In genomic region chr2:19685489-19686147, GRCm38 (mm10) we compare ENCODE assay signal across 19 mouse cellular contexts. TPM values are rescaled to one million over a fixed set of nuclear protein-coding genes. Genes with fewer than 3 reads are reported as not detected.
A peak's percentile ranks its signal among the peaks of the same experiment; 100 is the strongest.
DNase-seq lines count a peak whose midpoint lies in the region; ATAC-seq lines count a peak whose summit lies in the region.
"Had no signal": no experiment of that assay in that cellular context is flagged by ENCODE, and none has a peak within 500 bp of the region (broad histone marks: within the 10 kb centered on the region; RNA-seq: fewer than 3 reads in every experiment).

No protein-coding gene starts in this region.

- WGBS in embryonic facial prominence, embryonic 11.5 days = 58% methylated on average over 14 of the region's 14 CpGs
- 63% methylated on average over 14 of the region's 14 CpGs for WGBS in embryonic facial prominence, embryonic 10.5 days
- 61% methylated on average over 14 of the region's 14 CpGs for WGBS in hindbrain, embryonic 12.5 days
- 70% methylated on average over 14 of the region's 14 CpGs for WGBS in hindbrain, embryonic 10.5 days

- DNase-seq in embryonic facial prominence, embryonic 11.5 days (ENCODE audit: low spot score) = peak; percentile 6
- DNase-seq in embryonic facial prominence, embryonic 10.5 days (ENCODE audit: low spot score) = no peak
- DNase-seq in urinary bladder, postnatal 14 days (ENCODE audit: low spot score) = peak; percentile 20
- no peak for DNase-seq in urinary bladder, postnatal 36 days (ENCODE audit: low spot score in 2 of 2)
- peak; percentile 17 for DNase-seq in gastrocnemius, postnatal 14 days
- DNase-seq in urinary bladder, postnatal 25 days (ENCODE audit: low spot score) = no peak
- no peak for DNase-seq in hindbrain, embryonic 10.5 days (ENCODE audit: low spot score)
- DNase-seq: adrenal gland, postnatal 14 days; cerebellum, adult 8-10 months; heart, postnatal 14 days; kidney, adult 9 months; lung, embryonic 14.5 days; right cerebral cortex, postnatal 25 days had no signal

- no peaks in the 10 kb centered on the region for H3K27me3 ChIP-seq in embryonic facial prominence, embryonic 11.5 days (ENCODE audit: control insufficient read depth, insufficient read depth, low read length)
- H3K27me3 ChIP-seq in embryonic facial prominence, embryonic 10.5 days (replicated peaks; ENCODE audit: low read depth, poor library complexity, severe bottlenecking) = no peaks in the 10 kb centered on the region
- H3K27me3 ChIP-seq in hindbrain, embryonic 12.5 days = no peaks in the 10 kb centered on the region
- H3K27me3 ChIP-seq in hindbrain, embryonic 10.5 days (ENCODE audit: insufficient read depth, poor library complexity, severe bottlenecking) = no peaks in the 10 kb centered on the region
- H3K27me3 ChIP-seq: neural tube, embryonic 12.5 days had no signal

- H3K9me3 ChIP-seq in embryonic facial prominence, embryonic 11.5 days (replicated peaks; ENCODE audit: control insufficient read depth, low read length) = no peaks in the 10 kb centered on the region
- no peaks in the 10 kb centered on the region for H3K9me3 ChIP-seq in embryonic facial prominence, embryonic 10.5 days
- H3K9me3 ChIP-seq in hindbrain, embryonic 12.5 days (replicated peaks) = no peaks in the 10 kb centered on the region
- H3K9me3 ChIP-seq in hindbrain, embryonic 10.5 days = no peaks in the 10 kb centered on the region
- H3K9me3 ChIP-seq: neural tube, embryonic 12.5 days had no signal

- no peak overlapping the region for H3K27ac ChIP-seq in embryonic facial prominence, embryonic 11.5 days (replicated peaks; ENCODE audit: low read depth, low read length)
- H3K27ac ChIP-seq in embryonic facial prominence, embryonic 10.5 days (replicated peaks) = no peak overlapping the region
- no peak overlapping the region for H3K27ac ChIP-seq in hindbrain, embryonic 12.5 days
- H3K27ac ChIP-seq in hindbrain, embryonic 10.5 days = no peak overlapping the region
- H3K27ac ChIP-seq: forebrain, embryonic 10.5 days; hindbrain, postnatal 0 days; left cerebral cortex, adult 2 months; neural tube, embryonic 12.5 days had no signal

- intact Hi-C loops in gastrocnemius, postnatal 14 days (cut with DNase I; ENCODE audit: low total_unique reads) = no loop called here

- H3K4me3 ChIP-seq in embryonic facial prominence, embryonic 11.5 days (ENCODE audit: low read depth, low read length) = no peak overlapping the region
- no peak overlapping the region for H3K4me3 ChIP-seq in embryonic facial prominence, embryonic 10.5 days
- no peak overlapping the region for H3K4me3 ChIP-seq in hindbrain, embryonic 12.5 days
- no peak overlapping the region for H3K4me3 ChIP-seq in hindbrain, embryonic 10.5 days
- H3K4me3 ChIP-seq: forebrain, embryonic 10.5 days; left cerebral cortex, adult 2 months; neural tube, embryonic 12.5 days had no signal

- no peak overlapping the region for H3K4me2 ChIP-seq in embryonic facial prominence, embryonic 11.5 days (ENCODE audit: low read depth, low read length)
- H3K4me2 ChIP-seq in hindbrain, embryonic 12.5 days (replicated peaks) = no peak overlapping the region
- H3K4me2 ChIP-seq: liver, embryonic 11.5 days; lung, embryonic 14.5 days; neural tube, embryonic 12.5 days had no signal

- no peak overlapping the region for H3K9ac ChIP-seq in embryonic facial prominence, embryonic 11.5 days (replicated peaks; ENCODE audit: low read length)
- H3K9ac ChIP-seq in hindbrain, embryonic 12.5 days = no peak overlapping the region
- H3K9ac ChIP-seq: lung, embryonic 14.5 days; neural tube, embryonic 12.5 days had no signal

- no peaks in the 10 kb centered on the region for H3K36me3 ChIP-seq in embryonic facial prominence, embryonic 11.5 days (replicated peaks; ENCODE audit: control insufficient read depth, insufficient read depth, low read depth, low read length)
- no peaks in the 10 kb centered on the region for H3K36me3 ChIP-seq in embryonic facial prominence, embryonic 10.5 days (replicated peaks)
- H3K36me3 ChIP-seq in hindbrain, embryonic 12.5 days = no peaks in the 10 kb centered on the region
- H3K36me3 ChIP-seq in hindbrain, embryonic 10.5 days = no peaks in the 10 kb centered on the region
- H3K36me3 ChIP-seq: forebrain, embryonic 10.5 days; neural tube, embryonic 12.5 days had no signal

- no peak for ATAC-seq in embryonic facial prominence, embryonic 11.5 days (replicated peaks; ENCODE audit: insufficient number of reproducible peaks, low FRiP score, low TSS enrichment, low read depth)
- ATAC-seq in hindbrain, embryonic 12.5 days (ENCODE audit: low FRiP score) = no peak
- ATAC-seq: hindbrain, postnatal 0 days had no signal

- no peaks in the 10 kb centered on the region for H3K4me1 ChIP-seq in embryonic facial prominence, embryonic 11.5 days (ENCODE audit: control insufficient read depth, insufficient read depth, low read length)
- no peaks in the 10 kb centered on the region for H3K4me1 ChIP-seq in embryonic facial prominence, embryonic 10.5 days
- H3K4me1 ChIP-seq in hindbrain, embryonic 12.5 days = no peaks in the 10 kb centered on the region
- H3K4me1 ChIP-seq in hindbrain, embryonic 10.5 days (replicated peaks) = no peaks in the 10 kb centered on the region
- H3K4me1 ChIP-seq: neural tube, embryonic 12.5 days had no signal

RNA-seq across cellular contexts. Expression of gene Otud1, which starts 28.1 kb away (rescaled TPM):
- 0.98 and 1.1 TPM in 2 replicates for polyA plus RNA-seq in embryonic facial prominence, embryonic 11.5 days (2014; fragmentation: Nextera tagmentation; extraction: Ambion mirVana)
- 0.26 and 0.61 TPM in 2 replicates for polyA plus RNA-seq in embryonic facial prominence, embryonic 10.5 days (2016; fragmentation: Nextera tagmentation; extraction: Ambion mirVana)
- total RNA-seq in gastrocnemius, postnatal 14 days (2021) = 10 to 100 TPM in 1 of 2 experiments, 1 to 10 TPM in 1; 9.8 to 17.0 TPM
- polyA plus RNA-seq in hindbrain, embryonic 12.5 days (2016; fragmentation: Nextera tagmentation; extraction: Ambion mirVana) = 1.8 and 2.1 TPM in 2 replicates
- polyA plus RNA-seq in hindbrain, embryonic 10.5 days (2016; fragmentation: Nextera tagmentation; extraction: Ambion mirVana) = 0.36 and 0.90 TPM in 2 replicates

Comparison
In these comparisons a context has a peak if more than half of its experiments do, and no peak if none do; other contexts are left out.
1. DNase-seq: peak in embryonic facial prominence, embryonic 11.5 days (single experiment), urinary bladder, postnatal 14 days (single experiment) and gastrocnemius, postnatal 14 days (single experiment); none in embryonic facial prominence, embryonic 10.5 days (single experiment), urinary bladder, postnatal 36 days (0 of 2), urinary bladder, postnatal 25 days (single experiment) and hindbrain, embryonic 10.5 days (single experiment).